Mouse (Mus musculus): ENCODE data around the gene Prl8a8.

DNA sequence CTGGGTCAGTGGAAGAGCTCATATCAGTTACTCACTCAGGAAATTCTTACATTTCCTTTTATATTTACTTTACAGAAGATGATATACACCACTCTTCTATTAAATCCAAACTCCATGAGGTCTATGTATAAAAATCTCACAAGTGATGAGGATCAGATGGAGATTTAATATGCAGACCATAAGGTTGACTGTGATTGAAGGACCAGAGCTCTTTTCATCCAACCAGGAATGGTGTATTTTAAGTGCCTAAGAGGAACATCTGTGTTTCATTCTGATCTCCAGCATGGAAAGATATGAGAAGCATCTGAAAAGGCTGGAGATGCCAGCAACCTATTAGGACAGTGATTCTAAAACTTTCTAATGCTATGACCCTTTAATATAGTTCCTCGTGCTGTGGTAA is 5.4 kb downstream of the Prl8a8 start:
- TF ChIP-seq CTCF (IDR thresholded peaks at IDR 0.05) (no peak), EP300 (IDR thresholded peaks at IDR 0.05) (no peak)

Data from lung, postnatal 0 days (tissue).